Mouse (Mus musculus): Measurements from ENCODE around the gene Acoxl. TPM values are rescaled to one million over a fixed set of nuclear protein-coding genes. Genes with fewer than 3 reads are reported as not detected.
"Not testable (repeated sequence)": the region's sequence is repeated elsewhere in the genome, so short reads cannot be mapped to it uniquely, and the experiment has no call there.

The Acoxl gene
- polyA plus RNA-seq, 1 experiment from 2014 or later: 0.12 TPM

DNA sequence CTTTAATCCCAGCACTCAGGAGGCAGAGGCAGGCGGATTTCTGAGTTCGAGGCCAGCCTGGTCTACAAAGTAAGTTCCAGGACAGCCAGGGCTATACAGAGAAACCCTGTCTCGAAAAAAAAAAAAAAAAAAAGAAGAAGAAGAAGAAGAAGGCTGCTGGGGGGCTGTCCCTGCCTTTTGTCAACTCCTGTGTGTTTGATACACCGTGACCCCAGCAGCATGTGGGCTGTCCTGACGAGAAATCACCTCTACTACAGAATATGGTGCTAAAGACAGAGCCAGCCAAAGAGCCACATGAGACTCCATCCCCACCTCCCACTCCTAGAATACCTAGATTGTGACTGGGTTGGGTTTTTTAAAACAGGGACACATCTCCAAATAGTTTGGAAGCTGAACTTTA, 259.4 kb downstream of the Acoxl start:
- H3K9me3 ChIP-seq (ENCODE audit: control insufficient read depth, low read length); H3K4me3 ChIP-seq (ENCODE audit: low read depth, low read length); H3K4me1 ChIP-seq (replicated peaks; ENCODE audit: control insufficient read depth, insufficient read depth, low read length); H3K27me3 ChIP-seq (ENCODE audit: control insufficient read depth, insufficient read depth, low read length); H3K4me2 ChIP-seq (ENCODE audit: low read depth, low read length, severe bottlenecking); H3K36me3 ChIP-seq (ENCODE audit: control insufficient read depth, insufficient read depth, low read length); H3K9ac ChIP-seq (ENCODE audit: low read length); DNase-seq (ENCODE audit: low spot score); H3K27ac ChIP-seq (ENCODE audit: low read depth, low read length); ATAC-seq (replicated peaks; ENCODE audit: low FRiP score): not testable (repeated sequence)
- WGBS: 86% methylated on average over 4 of the region's 5 CpGs

DNA sequence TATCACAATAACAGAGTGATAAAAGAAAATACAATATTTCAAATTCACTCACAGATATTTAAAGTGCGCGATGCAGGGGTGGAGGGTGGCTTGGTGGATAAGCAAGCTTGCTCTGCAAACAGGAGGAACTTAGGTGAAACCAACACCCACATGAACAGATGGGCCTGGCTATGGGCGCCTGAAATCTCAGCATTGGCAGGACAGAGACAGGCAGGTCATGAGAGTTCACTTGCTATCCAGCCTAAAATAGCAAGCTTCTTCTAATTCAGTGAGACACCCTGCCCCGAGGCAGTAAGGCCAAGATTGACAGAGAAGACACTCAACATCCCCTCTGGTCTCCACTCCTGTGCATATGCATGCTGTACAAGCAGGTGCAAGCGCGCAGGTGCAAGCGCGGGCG, 263.4 kb downstream of the Acoxl start:
- Histone ChIP-seq H3K4me3 (ENCODE audit: low read depth, low read length) (no peak overlapping the region), H3K9ac (ENCODE audit: low read length) (no peak overlapping the region), H3K27me3 (ENCODE audit: control insufficient read depth, insufficient read depth, low read length) (no peaks in the 10 kb centered on the region), H3K4me1 (replicated peaks; ENCODE audit: control insufficient read depth, insufficient read depth, low read length) (0 out of 2 replicates have a peak, but pooled peaks cover 2% of the 10 kb centered on the region), H3K9me3 (ENCODE audit: control insufficient read depth, low read length) (no peaks in the 10 kb centered on the region), H3K36me3 (ENCODE audit: control insufficient read depth, insufficient read depth, low read length) (no peaks in the 10 kb centered on the region), H3K27ac (ENCODE audit: low read depth, low read length) (no peak overlapping the region), H3K4me2 (ENCODE audit: low read depth, low read length, severe bottlenecking) (no peak overlapping the region)
- WGBS: 92% methylated on average over 9 of the region's 9 CpGs
- DNase-seq (ENCODE audit: low spot score) (no peak), ATAC-seq (replicated peaks; ENCODE audit: low FRiP score) (no peak)

DNA sequence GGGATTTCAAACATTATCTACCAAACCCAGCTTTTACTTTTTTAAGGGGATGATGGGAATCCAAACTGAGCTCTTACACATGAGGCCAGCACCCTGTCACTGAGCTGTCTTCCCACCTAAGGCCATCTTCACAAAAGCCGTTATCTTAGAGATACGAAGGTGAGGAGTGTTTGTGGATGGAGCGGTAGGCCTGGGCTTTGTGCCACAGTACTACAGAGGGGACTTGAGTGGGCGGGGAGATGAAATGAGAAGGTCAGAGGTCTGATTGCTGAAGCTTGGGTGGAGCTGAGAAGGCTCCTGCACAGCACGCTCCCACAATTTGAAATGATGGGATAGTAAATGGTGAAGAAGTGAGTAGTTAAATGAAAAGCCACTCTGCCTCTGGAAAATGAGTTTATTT, 266.1 kb downstream of the Acoxl start:
- WGBS: 85% methylated on average over 5 of the region's 5 CpGs
- Histone ChIP-seq H3K4me3 (ENCODE audit: low read depth, low read length) (no peak overlapping the region), H3K4me1 (replicated peaks; ENCODE audit: control insufficient read depth, insufficient read depth, low read length) (0 out of 2 replicates have a peak, but pooled peaks cover 2% of the 10 kb centered on the region), H3K27me3 (ENCODE audit: control insufficient read depth, insufficient read depth, low read length) (no peaks in the 10 kb centered on the region), H3K9me3 (ENCODE audit: control insufficient read depth, low read length) (no peaks in the 10 kb centered on the region), H3K36me3 (ENCODE audit: control insufficient read depth, insufficient read depth, low read length) (no peaks in the 10 kb centered on the region), H3K9ac (ENCODE audit: low read length) (no peak overlapping the region), H3K27ac (ENCODE audit: low read depth, low read length) (no peak overlapping the region), H3K4me2 (ENCODE audit: low read depth, low read length, severe bottlenecking) (no peak overlapping the region)
- no peak for ATAC-seq (replicated peaks; ENCODE audit: low FRiP score)
- no peak for DNase-seq (ENCODE audit: low spot score)

DNA sequence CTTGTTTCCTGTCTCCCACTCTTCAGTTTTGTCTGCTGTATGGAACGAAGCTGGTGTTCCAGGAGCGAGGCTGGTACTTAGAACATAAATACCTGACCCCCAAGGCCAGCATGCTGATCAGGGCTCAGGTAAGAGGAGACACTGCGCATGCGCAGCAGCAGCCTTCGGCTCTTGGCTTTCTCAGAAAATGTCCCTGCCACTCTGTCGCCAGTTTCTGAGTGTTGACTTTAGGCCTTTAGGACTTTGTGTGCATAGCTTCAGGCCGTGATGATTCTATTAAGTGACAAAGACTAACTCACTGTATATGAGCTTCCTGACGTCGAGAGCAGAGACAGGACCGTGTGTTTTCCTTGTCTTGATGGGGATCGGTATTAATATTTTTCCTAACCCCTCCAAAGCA, 267.0 kb downstream of the Acoxl start:
- ATAC-seq (replicated peaks; ENCODE audit: low FRiP score): no peak
- H3K27me3 ChIP-seq (ENCODE audit: control insufficient read depth, insufficient read depth, low read length): no peaks in the 10 kb centered on the region
- 0 out of 2 replicates have a peak, but pooled peaks cover 2% of the 10 kb centered on the region for H3K4me1 ChIP-seq (replicated peaks; ENCODE audit: control insufficient read depth, insufficient read depth, low read length)
- WGBS: 89% methylated on average over 11 of the region's 11 CpGs
- no peak overlapping the region for H3K4me3 ChIP-seq (ENCODE audit: low read depth, low read length)
- no peak overlapping the region for H3K27ac ChIP-seq (ENCODE audit: low read depth, low read length)
- no peak overlapping the region for H3K4me2 ChIP-seq (ENCODE audit: low read depth, low read length, severe bottlenecking)
- H3K9ac ChIP-seq (ENCODE audit: low read length): no peak overlapping the region
- DNase-seq (ENCODE audit: low spot score): no peak
- no peaks in the 10 kb centered on the region for H3K36me3 ChIP-seq (ENCODE audit: control insufficient read depth, insufficient read depth, low read length)
- no peaks in the 10 kb centered on the region for H3K9me3 ChIP-seq (ENCODE audit: control insufficient read depth, low read length)

DNA sequence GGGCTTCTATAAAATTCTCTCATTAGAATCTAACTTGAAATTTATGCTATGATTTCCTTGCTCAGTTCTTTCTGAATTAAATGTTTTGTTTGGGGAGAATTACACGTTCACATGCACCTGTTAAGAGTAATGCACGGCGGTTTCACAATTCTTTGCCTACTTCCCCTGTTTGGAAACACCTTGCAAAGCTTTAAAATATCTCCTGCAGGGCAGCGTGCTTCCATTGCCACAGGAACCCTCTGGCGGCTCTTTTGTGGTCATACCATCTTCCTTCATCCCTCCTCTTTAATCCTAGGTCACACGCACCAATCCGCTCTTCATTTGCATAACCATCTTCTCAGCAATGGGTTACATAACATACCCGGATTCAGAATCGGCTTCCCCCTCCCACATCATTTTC, 272.9 kb downstream of the Acoxl start:
- H3K27me3 ChIP-seq (ENCODE audit: control insufficient read depth, insufficient read depth, low read length): no peaks in the 10 kb centered on the region
- H3K4me1 ChIP-seq (replicated peaks; ENCODE audit: control insufficient read depth, insufficient read depth, low read length): no peaks in the 10 kb centered on the region
- no peak overlapping the region for H3K4me3 ChIP-seq (ENCODE audit: low read depth, low read length)
- H3K36me3 ChIP-seq (ENCODE audit: control insufficient read depth, insufficient read depth, low read length): no peaks in the 10 kb centered on the region
- H3K4me2 ChIP-seq (ENCODE audit: low read depth, low read length, severe bottlenecking): no peak overlapping the region
- H3K9me3 ChIP-seq (ENCODE audit: control insufficient read depth, low read length): no peaks in the 10 kb centered on the region
- ATAC-seq (replicated peaks; ENCODE audit: low FRiP score) (no peak), DNase-seq (ENCODE audit: low spot score) (no peak)
- no peak overlapping the region for H3K27ac ChIP-seq (ENCODE audit: low read depth, low read length)
- no peak overlapping the region for H3K9ac ChIP-seq (ENCODE audit: low read length)
- 71% methylated on average over 9 of the region's 9 CpGs for WGBS

GRCm38 (mm10) chr2:128114621-128115020, 275.9 kb downstream of the Acoxl start:
- no peaks in the 10 kb centered on the region for H3K9me3 ChIP-seq (ENCODE audit: control insufficient read depth, low read length)
- no peaks in the 10 kb centered on the region for H3K4me1 ChIP-seq (replicated peaks; ENCODE audit: control insufficient read depth, insufficient read depth, low read length)
- ATAC-seq (replicated peaks; ENCODE audit: low FRiP score) (no peak), DNase-seq (ENCODE audit: low spot score) (no peak)
- no peak overlapping the region for H3K4me2 ChIP-seq (ENCODE audit: low read depth, low read length, severe bottlenecking)
- 80% methylated on average over 3 of the region's 3 CpGs for WGBS
- no peaks in the 10 kb centered on the region for H3K27me3 ChIP-seq (ENCODE audit: control insufficient read depth, insufficient read depth, low read length)
- no peak overlapping the region for H3K9ac ChIP-seq (ENCODE audit: low read length)
- H3K4me3 ChIP-seq (ENCODE audit: low read depth, low read length): no peak overlapping the region
- no peaks in the 10 kb centered on the region for H3K36me3 ChIP-seq (ENCODE audit: control insufficient read depth, insufficient read depth, low read length)
- no peak overlapping the region for H3K27ac ChIP-seq (ENCODE audit: low read depth, low read length)

DNA sequence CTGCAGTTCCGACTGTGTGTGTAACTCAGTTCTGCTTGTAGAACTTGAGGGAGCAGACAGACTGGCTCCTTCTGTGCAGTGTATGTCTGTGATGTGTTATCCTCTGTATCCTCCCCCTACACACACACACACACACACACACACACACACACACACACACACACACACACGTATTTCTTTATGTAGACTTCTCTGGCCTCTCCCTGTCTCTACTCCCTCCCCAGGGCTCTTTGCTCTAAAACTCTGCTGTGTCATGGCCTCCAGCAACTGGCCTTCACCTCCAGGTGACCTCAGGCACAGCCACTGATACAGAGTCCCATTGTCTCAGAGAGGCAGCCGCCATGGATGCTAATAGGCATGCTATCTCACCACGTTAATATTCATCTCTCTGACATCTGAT, 276.9 kb downstream of the Acoxl start:
- Histone ChIP-seq H3K9ac (ENCODE audit: low read length) (no peak overlapping the region), H3K36me3 (ENCODE audit: control insufficient read depth, insufficient read depth, low read length) (no peaks in the 10 kb centered on the region), H3K27ac (ENCODE audit: low read depth, low read length) (no peak overlapping the region), H3K4me1 (replicated peaks; ENCODE audit: control insufficient read depth, insufficient read depth, low read length) (no peaks in the 10 kb centered on the region), H3K9me3 (ENCODE audit: control insufficient read depth, low read length) (no peaks in the 10 kb centered on the region), H3K4me3 (ENCODE audit: low read depth, low read length) (no peak overlapping the region), H3K4me2 (ENCODE audit: low read depth, low read length, severe bottlenecking) (no peak overlapping the region), H3K27me3 (ENCODE audit: control insufficient read depth, insufficient read depth, low read length) (no peaks in the 10 kb centered on the region)
- DNase-seq (ENCODE audit: low spot score) (no peak), ATAC-seq (replicated peaks; ENCODE audit: low FRiP score) (no peak)
- 40% methylated on average over 4 of the region's 4 CpGs for WGBS

DNA sequence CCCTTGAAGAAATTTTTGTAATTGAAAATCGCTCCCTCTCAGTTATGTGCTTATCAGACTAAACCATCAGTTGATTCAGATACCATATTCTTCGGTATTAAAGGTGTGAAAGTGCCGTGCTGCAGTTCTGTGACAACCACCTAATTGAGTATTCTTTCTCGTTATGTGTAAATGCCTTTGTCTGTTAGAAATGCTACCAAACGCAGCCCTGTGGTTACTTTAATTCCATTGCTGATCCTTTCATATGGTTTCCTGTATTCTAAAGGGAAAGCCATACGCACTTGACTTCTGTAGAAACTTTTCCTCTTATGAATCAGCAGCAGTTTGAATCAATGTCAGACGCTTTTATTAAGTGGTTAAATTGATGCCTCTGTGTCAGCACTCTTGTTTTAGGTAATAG, 278.9 kb downstream of the Acoxl start:
- Histone ChIP-seq H3K27ac (ENCODE audit: low read depth, low read length) (no peak overlapping the region), H3K4me2 (ENCODE audit: low read depth, low read length, severe bottlenecking) (no peak overlapping the region), H3K27me3 (ENCODE audit: control insufficient read depth, insufficient read depth, low read length) (peaks cover 6% of the 10 kb centered on the region), H3K9me3 (ENCODE audit: control insufficient read depth, low read length) (no peaks in the 10 kb centered on the region), H3K4me1 (replicated peaks; ENCODE audit: control insufficient read depth, insufficient read depth, low read length) (0 out of 2 replicates have a peak, but pooled peaks cover under 1% of the 10 kb centered on the region), H3K4me3 (ENCODE audit: low read depth, low read length) (no peak overlapping the region), H3K9ac (ENCODE audit: low read length) (no peak overlapping the region), H3K36me3 (ENCODE audit: control insufficient read depth, insufficient read depth, low read length) (no peaks in the 10 kb centered on the region)
- WGBS: 71% methylated on average over 7 of the region's 7 CpGs
- no peak for DNase-seq (ENCODE audit: low spot score)
- no peak for ATAC-seq (replicated peaks; ENCODE audit: low FRiP score)

DNA sequence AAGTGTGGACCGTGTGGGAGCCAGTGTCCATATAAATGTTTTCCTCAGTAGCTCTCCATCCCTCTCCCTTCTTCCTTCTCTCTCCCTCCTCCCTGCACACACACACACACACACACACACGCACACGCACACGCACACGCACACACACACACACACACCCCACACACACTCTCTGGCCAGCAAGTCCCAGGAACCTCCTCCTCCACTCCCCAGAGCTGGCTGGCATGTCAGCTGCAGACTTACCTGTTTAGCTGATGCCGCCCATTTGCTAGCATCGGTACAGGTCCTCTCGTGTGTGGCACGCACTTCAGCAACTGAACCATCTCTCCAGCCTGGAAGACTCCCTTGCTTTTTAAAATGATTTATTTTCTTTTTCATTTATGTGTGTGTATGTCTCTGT, 280.3 kb downstream of the Acoxl start:
- no peak overlapping the region for H3K27ac ChIP-seq (ENCODE audit: low read depth, low read length)
- DNase-seq (ENCODE audit: low spot score): no peak
- H3K36me3 ChIP-seq (ENCODE audit: control insufficient read depth, insufficient read depth, low read length): no peaks in the 10 kb centered on the region
- no peaks in the 10 kb centered on the region for H3K9me3 ChIP-seq (ENCODE audit: control insufficient read depth, low read length)
- whole genome bisulfite sequencing: 87% methylated on average over 9 of the region's 9 CpGs
- H3K4me2 ChIP-seq (ENCODE audit: low read depth, low read length, severe bottlenecking): no peak overlapping the region
- no peak overlapping the region for H3K4me3 ChIP-seq (ENCODE audit: low read depth, low read length)
- no peak for ATAC-seq (replicated peaks; ENCODE audit: low FRiP score)
- H3K9ac ChIP-seq (ENCODE audit: low read length): no peak overlapping the region
- H3K27me3 ChIP-seq (ENCODE audit: control insufficient read depth, insufficient read depth, low read length): peaks cover 18% of the 10 kb centered on the region
- peaks cover 10% of the 10 kb centered on the region for H3K4me1 ChIP-seq (replicated peaks; ENCODE audit: control insufficient read depth, insufficient read depth, low read length)
